Mouse (Mus musculus) bone marrow macrophage, adult 2 months (primary cell): ENCODE results near the gene Src. TPM values are rescaled to one million over a fixed set of nuclear protein-coding genes. Genes with fewer than 3 reads are reported as not detected.

ENCODE experiments used
- H3K27ac ChIP-seq: 2 replicates; pipeline ENCODE4 v1.5.1; 2012; ENCODE audit warnings: low read depth, low read length; ENCODE audit not compliant: insufficient read depth
- H3K4me1 ChIP-seq: 2 replicates; pipeline ENCODE4 v1.6.1; 2012; ENCODE audit warnings: low read length; ENCODE audit not compliant: control insufficient read depth, insufficient read depth
- H3K4me3 ChIP-seq: 2 replicates; pipeline ENCODE4 v1.5.1; 2012; ENCODE audit warnings: mild to moderate bottlenecking, low read length, moderate library complexity; ENCODE audit not compliant: insufficient read depth
- CTCF ChIP-seq: IDR thresholded peaks from 2 replicates; pipeline ENCODE4 v1.5.1; 2012; ENCODE audit warnings: low read depth, mild to moderate bottlenecking, low read length, moderate library complexity
- POLR2A ChIP-seq: IDR thresholded peaks from 2 replicates; pipeline ENCODE4 v1.6.1; 2012; ENCODE audit warnings: mild to moderate bottlenecking, low read depth, low read length, borderline replicate concordance
- polyA plus RNA-seq: library from polyadenylated mRNA; stranded (reverse); fragments of >200 nt; gene quantifications from 2 replicates; pipeline ENCODE4 v1.2.4, GENCODE M21; 2012; ENCODE audit not compliant: missing spikeins, insufficient read depth, insufficient read length

Src gene
- polyA plus RNA-seq, 1 experiment = 3.4 TPM

DNA sequence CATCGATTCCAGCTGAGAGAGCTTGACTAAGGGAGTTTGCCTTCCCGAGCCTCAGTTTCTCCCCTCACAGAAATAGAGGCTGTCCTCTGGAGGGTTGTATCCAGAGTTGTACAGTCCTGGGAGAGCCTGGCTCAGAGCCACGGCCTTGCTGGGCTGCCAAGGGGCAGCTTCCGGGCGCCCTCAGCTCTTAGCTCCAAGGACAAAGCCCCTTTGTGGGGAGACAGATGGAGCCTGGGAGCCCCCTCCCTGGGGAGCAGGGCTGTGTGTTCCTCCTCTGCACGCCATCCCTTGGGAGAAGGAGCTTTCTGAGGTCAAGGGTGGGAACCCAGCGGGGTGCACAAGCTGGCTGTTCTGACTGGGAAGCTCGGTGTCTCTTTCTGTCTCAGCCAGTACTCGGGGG lies 14.2 kb downstream of the Src start:
- Histone ChIP-seq H3K4me3 (no peak overlapping the region), H3K27ac (no peak overlapping the region), H3K4me1 (peaks cover 24% of the 10 kb centered on the region)
- TF ChIP-seq CTCF (no peak), POLR2A (no peak)

DNA sequence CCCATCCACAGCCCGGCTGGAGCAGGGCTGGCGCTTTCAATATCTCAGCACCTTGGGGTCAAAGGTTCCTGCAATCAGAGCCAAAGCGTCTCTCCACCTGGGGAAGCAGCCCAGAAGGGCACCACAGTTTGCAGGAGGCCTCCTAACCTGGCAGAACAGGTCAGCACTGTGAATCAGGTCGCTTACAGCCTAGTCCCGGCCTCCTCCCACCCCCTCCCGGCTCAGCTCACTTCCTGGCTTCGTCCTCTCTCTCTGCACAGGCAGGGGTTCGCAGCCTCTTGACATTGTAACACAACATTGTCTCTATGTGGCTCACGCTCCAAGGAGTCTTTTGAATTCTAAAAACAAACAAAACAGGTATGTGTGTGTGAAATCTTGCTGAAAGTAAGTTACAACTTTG lies 15.8 kb downstream of the Src start:
- Histone ChIP-seq H3K27ac (no peak overlapping the region), H3K4me1 (peaks cover 11% of the 10 kb centered on the region), H3K4me3 (no peak overlapping the region)
- TF ChIP-seq CTCF (no peak), POLR2A (no peak)

DNA sequence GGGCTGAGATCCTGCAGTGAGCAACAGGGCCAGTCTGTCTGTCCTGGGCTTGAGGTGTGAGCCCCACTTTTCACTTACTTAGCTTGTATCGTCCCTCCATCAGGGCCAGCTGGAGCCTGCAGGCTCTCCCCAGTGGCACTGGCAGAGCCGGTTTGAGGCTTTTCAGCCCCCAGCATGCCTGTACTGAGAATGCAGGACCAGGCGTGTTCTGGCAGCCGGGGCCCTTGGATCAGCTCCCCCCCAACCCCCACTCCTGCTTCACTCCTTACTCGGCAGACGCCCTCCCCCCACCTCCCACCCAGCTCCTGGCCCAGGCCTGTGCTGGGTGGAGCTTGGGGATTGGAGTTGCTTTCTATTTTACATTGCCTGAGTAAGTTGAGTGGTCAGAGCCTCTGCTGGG lies 16.3 kb downstream of the Src start:
- Histone ChIP-seq H3K4me3 (no peak overlapping the region), H3K4me1 (peaks cover 6% of the 10 kb centered on the region), H3K27ac (no peak overlapping the region)
- TF ChIP-seq POLR2A = no peak
- no peak for TF ChIP-seq CTCF

- no peak overlapping the region for H3K4me3 ChIP-seq
- no peak for TF ChIP-seq POLR2A
- TF ChIP-seq CTCF = no peak
- H3K27ac ChIP-seq = no peak overlapping the region
- no peaks in the 10 kb centered on the region for H3K4me1 ChIP-seq
Observed at GRCm38 (mm10) chr2:157436496-157436895, 18.3 kb downstream of the Src start.

GRCm38 (mm10) chr2:157437123-157437522 lies 18.9 kb downstream of the Src start:
- Histone ChIP-seq H3K27ac (no peak overlapping the region), H3K4me1 (no peaks in the 10 kb centered on the region), H3K4me3 (no peak overlapping the region)
- TF ChIP-seq CTCF = no peak

DNA sequence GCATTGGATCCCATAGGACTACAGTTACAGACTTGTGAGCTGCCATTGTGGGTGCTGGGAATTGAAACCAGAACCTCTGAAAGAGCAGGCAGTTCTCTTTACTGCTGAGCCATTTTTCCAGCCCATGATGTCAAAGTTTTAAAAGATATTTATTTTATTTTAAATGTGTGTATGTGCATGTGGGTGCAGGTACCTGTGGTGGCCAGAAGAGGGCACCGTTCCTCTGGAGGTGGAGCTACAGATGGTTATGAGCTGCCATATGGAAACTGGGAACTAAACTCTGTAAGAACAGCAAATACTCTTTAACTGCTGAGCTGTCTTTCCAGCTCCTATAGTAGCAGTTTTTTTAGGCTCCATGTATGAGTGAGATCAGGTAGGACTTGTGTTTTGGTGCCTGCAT lies 23.1 kb downstream of the Src start:
- TF ChIP-seq POLR2A = no peak
- TF ChIP-seq CTCF = peak; percentile 17; the same call in 1 of the 2 replicates
- no peak overlapping the region for H3K27ac ChIP-seq
- H3K4me1 ChIP-seq = peaks cover 3% of the 10 kb centered on the region
- no peak overlapping the region for H3K4me3 ChIP-seq

DNA sequence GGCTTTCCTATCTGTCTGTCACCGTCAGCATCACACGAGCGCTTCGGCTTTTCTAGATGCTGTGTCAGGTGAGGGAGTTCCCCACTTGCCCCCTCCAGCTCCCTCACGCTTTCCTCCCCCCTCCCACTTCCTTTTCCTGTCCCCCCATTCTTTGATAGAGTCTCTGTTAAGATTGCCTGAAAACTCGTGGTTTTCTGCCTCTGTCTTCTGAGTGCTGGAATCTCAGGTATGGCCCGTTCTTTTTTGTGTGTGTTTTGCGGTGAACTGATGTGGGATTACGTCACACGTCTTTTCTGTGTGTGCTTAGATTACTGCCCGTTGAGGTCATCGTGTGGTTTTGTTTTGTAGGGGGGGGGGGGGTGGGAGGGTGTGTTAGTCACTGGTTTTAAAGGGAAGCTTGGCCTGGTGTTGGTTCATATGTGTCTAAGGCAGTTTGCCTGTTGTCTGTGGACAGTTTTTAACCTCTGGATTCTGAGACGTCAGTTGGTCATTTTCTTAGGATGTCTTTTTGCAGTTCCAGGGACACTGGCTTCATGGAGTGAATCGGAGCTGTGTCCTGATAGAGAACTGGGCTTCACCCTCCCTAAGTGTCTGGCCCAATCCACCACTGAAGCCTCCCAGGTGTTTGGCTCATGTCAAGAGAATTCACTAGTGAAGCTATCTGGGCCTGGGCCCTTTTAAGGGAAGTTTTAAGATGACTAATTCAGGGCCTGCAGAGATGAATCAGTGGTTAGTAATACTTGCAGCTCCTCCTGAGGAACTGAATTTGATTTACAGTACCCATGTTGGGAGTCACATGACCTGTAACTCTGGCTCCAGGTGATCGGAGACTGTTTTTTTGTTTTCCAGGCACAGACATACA lies 29.3 kb downstream of the Src start:
- Histone ChIP-seq H3K4me1 (peaks cover 35% of the 10 kb centered on the region), H3K4me3 (no peak overlapping the region; the same call in 1 of the 2 replicates), H3K27ac (peak overlapping the region; percentile 75)
- TF ChIP-seq CTCF (no peak), POLR2A (no peak)

DNA sequence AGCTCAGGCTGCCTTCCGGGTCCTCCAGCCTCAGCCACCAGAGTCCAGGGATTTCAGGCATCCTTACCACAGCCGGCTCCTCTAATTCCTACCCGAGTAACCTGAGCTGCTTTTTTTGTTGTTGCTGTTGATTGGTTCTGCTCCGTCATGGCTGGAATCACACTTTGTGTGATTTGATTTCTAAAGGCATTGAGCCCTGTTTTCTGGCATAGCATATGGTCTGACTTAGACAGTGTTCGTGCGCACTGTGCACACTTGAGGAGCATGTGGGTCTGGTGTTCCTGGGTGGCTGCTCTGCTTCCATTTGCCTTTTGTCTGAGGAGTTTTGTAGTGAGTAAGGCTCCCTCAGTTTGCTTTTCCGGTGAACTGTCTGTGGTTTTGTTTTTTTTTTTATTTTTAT lies 30.1 kb downstream of the Src start:
- TF ChIP-seq POLR2A (no peak), CTCF (no peak)
- peak overlapping the region; percentile 29 for H3K27ac ChIP-seq
- H3K4me3 ChIP-seq = no peak overlapping the region
- peaks cover 35% of the 10 kb centered on the region for H3K4me1 ChIP-seq

DNA sequence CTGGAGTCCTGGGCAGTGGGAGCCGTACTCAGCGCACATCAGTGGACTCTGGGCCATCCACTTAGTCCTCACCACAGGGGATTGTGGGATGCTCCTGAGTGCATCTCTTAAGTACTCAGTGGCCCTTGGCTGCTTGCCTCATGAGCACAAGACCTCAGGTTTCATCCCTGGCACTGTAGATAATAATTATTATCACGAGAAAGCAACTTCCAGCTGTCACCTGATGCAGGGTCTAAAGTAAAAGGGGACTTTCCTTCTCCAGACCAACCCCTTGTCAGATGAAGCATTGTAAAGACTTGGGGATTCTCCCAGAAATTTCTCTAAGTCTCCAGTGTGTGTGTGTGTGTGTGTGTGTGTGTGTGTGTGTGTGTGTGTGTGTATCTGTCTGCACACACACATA lies 32.7 kb downstream of the Src start:
- Histone ChIP-seq H3K4me3 (no peak overlapping the region), H3K4me1 (peaks cover 35% of the 10 kb centered on the region), H3K27ac (no peak overlapping the region)
- TF ChIP-seq POLR2A (no peak), CTCF (no peak)

DNA sequence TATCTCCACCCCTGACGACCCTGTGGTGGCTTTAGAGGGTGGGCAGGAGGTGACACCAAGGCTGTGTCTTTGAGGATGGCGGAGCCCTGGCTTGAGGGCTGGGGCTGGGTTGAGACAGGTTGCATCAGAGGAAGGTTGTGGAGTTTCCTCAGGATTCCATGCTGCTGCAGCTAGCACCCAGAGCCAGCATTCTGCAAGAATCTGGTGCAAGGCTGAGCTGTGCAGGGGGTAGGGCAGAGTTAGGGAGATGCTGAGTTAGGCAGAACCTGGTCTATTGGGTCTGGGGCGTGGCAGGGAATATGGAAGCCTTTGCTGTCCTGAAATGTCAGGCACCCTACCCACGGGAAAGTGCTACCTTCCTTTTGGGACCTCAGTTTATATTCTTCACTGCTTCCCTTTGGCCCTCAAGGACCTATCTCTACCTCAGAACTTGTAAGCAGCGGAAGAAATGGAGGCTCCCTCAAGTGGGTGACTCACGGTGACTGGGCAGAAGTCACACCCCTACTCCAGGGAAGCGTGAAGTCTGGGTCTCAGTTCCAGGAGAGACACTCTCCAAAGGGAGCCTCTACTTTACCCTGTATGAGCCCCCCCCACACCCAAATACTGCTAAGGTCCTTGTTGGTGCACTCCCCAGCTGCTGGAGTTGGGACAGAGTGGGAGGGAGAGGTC lies 33.3 kb downstream of the Src start:
- no peak overlapping the region for H3K4me3 ChIP-seq
- H3K4me1 ChIP-seq = peaks cover 31% of the 10 kb centered on the region
- TF ChIP-seq CTCF (no peak), POLR2A (no peak)
- no peak overlapping the region for H3K27ac ChIP-seq
